Mouse (Mus musculus) embryonic fibroblast, embryonic 13.5 days (primary cell): ENCODE data around the gene Tm6sf2.

Source experiments
- CTCF ChIP-seq: IDR thresholded peaks from 2 replicates; pipeline ENCODE4 v1.5.1; 2011; ENCODE audit warnings: mild to moderate bottlenecking, control low read depth, low read length, moderate library complexity, borderline replicate concordance; ENCODE audit not compliant: insufficient read depth
- POLR2A ChIP-seq: IDR thresholded peaks from 2 replicates; pipeline ENCODE4 v1.6.1; 2011; ENCODE audit warnings: low read depth, mild to moderate bottlenecking, control low read depth, low read length, moderate library complexity

DNA sequence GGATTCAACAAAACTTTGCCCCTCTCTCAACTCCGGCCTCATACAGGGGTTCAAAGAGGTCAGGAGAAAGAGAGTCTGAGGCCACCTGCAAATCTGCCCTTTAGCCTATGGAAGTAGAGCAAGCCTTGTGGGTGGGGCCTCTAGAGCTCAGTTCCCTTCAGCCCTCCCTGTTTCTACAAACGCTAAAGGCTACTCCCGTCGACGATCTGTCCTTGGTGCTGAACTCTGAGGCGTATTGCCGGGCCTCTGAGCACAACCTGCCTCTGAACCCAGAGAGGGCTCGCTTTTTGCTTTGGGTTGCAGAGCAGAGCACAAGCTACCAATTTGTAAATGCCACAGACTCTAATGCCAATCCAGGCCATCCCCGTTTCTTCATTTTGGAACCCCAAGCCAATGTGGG lies 44.9 kb downstream of the Tm6sf2 start:
- TF ChIP-seq POLR2A (no peak), CTCF (no peak)
